9 mouse cellular contexts compared by ENCODE assay signal in the genomic region with DNA sequence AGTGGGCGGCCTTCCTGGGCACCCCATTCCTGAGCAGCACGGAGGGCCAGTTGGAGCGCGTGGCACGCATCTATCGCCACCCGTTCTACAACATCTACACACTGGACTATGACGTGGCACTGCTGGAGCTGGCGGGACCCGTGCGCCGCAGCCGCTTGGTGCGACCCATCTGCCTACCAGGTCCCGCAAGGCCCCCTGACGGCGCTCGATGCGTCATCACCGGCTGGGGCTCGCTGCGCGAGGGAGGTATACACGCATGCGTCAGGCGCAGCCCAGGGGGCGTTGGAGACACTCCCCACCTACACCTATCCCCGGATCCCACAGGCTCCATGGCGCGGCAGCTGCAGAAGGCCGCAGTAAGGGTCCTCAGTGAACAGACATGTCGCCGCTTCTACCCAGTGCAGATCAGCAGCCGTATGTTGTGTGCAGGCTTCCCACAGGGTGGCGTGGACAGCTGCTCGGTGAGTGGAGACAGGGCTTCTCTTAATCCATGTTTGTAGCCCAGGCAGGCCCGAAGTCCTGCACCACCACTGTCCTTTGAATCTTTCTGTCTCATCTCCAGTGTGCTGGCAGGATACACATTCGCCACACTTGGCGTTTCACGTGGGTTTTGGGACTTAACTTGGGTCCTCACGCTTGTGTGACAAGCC. TPM values are rescaled to one million over a fixed set of nuclear protein-coding genes. Genes with fewer than 3 reads are reported as not detected.
DNase-seq lines count a peak whose midpoint lies in the region; ATAC-seq and TF ChIP-seq lines count a peak whose summit lies in the region.
"Had no signal": no experiment of that assay in that cellular context is flagged by ENCODE, and none has a peak within 500 bp of the region (broad histone marks: within the 10 kb centered on the region; RNA-seq: fewer than 3 reads in every experiment).

No protein-coding gene starts in this region.

- DNase-seq in adrenal gland, postnatal 14 days = peak; percentile 57
- no peak for DNase-seq in adrenal gland, postnatal 4 days (ENCODE audit: low spot score in 2 of 2)
- peak; percentile 75 to 76 for DNase-seq in layer of hippocampus, adult 18-20 months (ENCODE audit: low spot score in 2 of 2)
- no peak for DNase-seq in thymus, postnatal 4 days
- DNase-seq in ovary, postnatal 10 days (ENCODE audit: low spot score) = no peak

- peaks cover 2% of the 10 kb centered on the region for H3K9me3 ChIP-seq in megakaryocyte, embryonic 14.5 days

- ATAC-seq in megakaryocyte, adult 5-6 weeks (ENCODE audit: poor library complexity, severe bottlenecking) = no peak

- peaks cover 39% of the 10 kb centered on the region for H3K4me1 ChIP-seq in megakaryocyte, embryonic 14.5 days
- H3K4me1 ChIP-seq in olfactory bulb, adult 2 months (ENCODE audit: control insufficient read depth, insufficient read depth, low read length) = peaks cover 29% of the 10 kb centered on the region

- peaks cover 48% of the 10 kb centered on the region for H3K36me3 ChIP-seq in megakaryocyte, embryonic 14.5 days (replicated peaks; ENCODE audit: low read length)

- peak overlapping the region; percentile 73 for H3K27ac ChIP-seq in olfactory bulb, adult 2 months (ENCODE audit: insufficient read depth, low read depth, low read length)

- WGBS in olfactory bulb, adult 2 months = 30% methylated on average over 41 of the region's 41 CpGs

- no peak for TF ChIP-seq CTCF in olfactory bulb, adult 2 months (IDR thresholded peaks at IDR 0.05; ENCODE audit: insufficient read depth, low read depth, low read length)

- 0 out of 2 replicates have a peak, but pooled peaks have one; percentile 13 for TF ChIP-seq POLR2A in olfactory bulb, adult 2 months (IDR thresholded peaks at IDR 0.05; ENCODE audit: insufficient read depth, low read depth, low read length)

- H3K27me3 ChIP-seq in megakaryocyte, embryonic 14.5 days (replicated peaks) = peaks cover 11% of the 10 kb centered on the region

- peak overlapping the region; percentile 23 for H3K4me3 ChIP-seq in megakaryocyte, embryonic 14.5 days (replicated peaks)
- H3K4me3 ChIP-seq in olfactory bulb, adult 2 months (ENCODE audit: insufficient read depth, low read depth, low read length) = peak overlapping the region; percentile 41
- H3K4me3 ChIP-seq: erythroblast, embryonic 14.5 days had no signal

RNA-seq across cellular contexts. Expression of gene Timm13, which starts 2.8 kb away (rescaled TPM):
- 252 and 257 TPM in 2 replicates for total RNA-seq in adrenal gland, postnatal 14 days (2021)
- total RNA-seq in adrenal gland, postnatal 4 days (2021) = 100 to 1,000 TPM; 162 to 179 TPM
- 88.8 and 345 TPM in 2 replicates for polyA plus RNA-seq in megakaryocyte, embryonic 14.5 days (2012; ENCODE audit: insufficient read depth, low replicate concordance)
- total RNA-seq in megakaryocyte, adult 5-6 weeks (2015) = 60.1 and 74.7 TPM in 2 replicates
- total RNA-seq in megakaryocyte, adult 5-6 weeks (2017) = 31.8 and 44.9 TPM in 2 replicates
- total RNA-seq in layer of hippocampus, adult 18-20 months (2021) = 100 to 1,000 TPM; 136 to 144 TPM
- not detected in 2 replicates for polyA plus RNA-seq in olfactory bulb, adult 2 months (2012; ENCODE audit: insufficient read depth, insufficient read length, low replicate concordance, missing spikeins)

RNA-seq across cellular contexts. Expression of gene Lmnb2, which starts 20.1 kb away (rescaled TPM):
- total RNA-seq in adrenal gland, postnatal 14 days (2021) = 14.9 and 15.8 TPM in 2 replicates
- total RNA-seq in adrenal gland, postnatal 4 days (2021) = 10 to 100 TPM; 18.5 to 23.1 TPM
- polyA plus RNA-seq in megakaryocyte, embryonic 14.5 days (2012; ENCODE audit: insufficient read depth, low replicate concordance) = 11.8 and 16.6 TPM in 2 replicates
- 7.7 and 9.5 TPM in 2 replicates for total RNA-seq in megakaryocyte, adult 5-6 weeks (2015)
- total RNA-seq in megakaryocyte, adult 5-6 weeks (2017) = 35.2 and 35.8 TPM in 2 replicates
- total RNA-seq in layer of hippocampus, adult 18-20 months (2021) = 10 to 100 TPM; 19.5 to 22.3 TPM
- not detected in 2 replicates for polyA plus RNA-seq in olfactory bulb, adult 2 months (2012; ENCODE audit: insufficient read depth, insufficient read length, low replicate concordance, missing spikeins)

RNA-seq across cellular contexts. Expression of gene Tmprss9, which starts 26.3 kb away (rescaled TPM):
- total RNA-seq in adrenal gland, postnatal 14 days (2021) = 0.11 TPM in 1 of 2 replicates, not detected in the other
- total RNA-seq in adrenal gland, postnatal 4 days (2021) = not detected
- 0.08 TPM in 1 of 2 replicates, not detected in the other for polyA plus RNA-seq in megakaryocyte, embryonic 14.5 days (2012; ENCODE audit: insufficient read depth, low replicate concordance)
- not detected in 2 replicates for total RNA-seq in megakaryocyte, adult 5-6 weeks (2015)
- not detected in 2 replicates for total RNA-seq in megakaryocyte, adult 5-6 weeks (2017)
- under 1 TPM; 0.40 to 0.56 TPM for total RNA-seq in layer of hippocampus, adult 18-20 months (2021)
- not detected in 2 replicates for polyA plus RNA-seq in olfactory bulb, adult 2 months (2012; ENCODE audit: insufficient read depth, insufficient read length, low replicate concordance, missing spikeins)

RNA-seq across cellular contexts. Expression of gene Gadd45b, which starts 31.9 kb away (rescaled TPM):
- 29.8 and 91.3 TPM in 2 replicates for total RNA-seq in adrenal gland, postnatal 14 days (2021)
- 10 to 100 TPM; 10.9 to 11.1 TPM for total RNA-seq in adrenal gland, postnatal 4 days (2021)
- polyA plus RNA-seq in megakaryocyte, embryonic 14.5 days (2012; ENCODE audit: insufficient read depth, low replicate concordance) = 29.3 and 96.0 TPM in 2 replicates
- total RNA-seq in megakaryocyte, adult 5-6 weeks (2015) = 11.0 and 12.9 TPM in 2 replicates
- 9.4 and 20.3 TPM in 2 replicates for total RNA-seq in megakaryocyte, adult 5-6 weeks (2017)
- 10 to 100 TPM; 24.9 to 28.1 TPM for total RNA-seq in layer of hippocampus, adult 18-20 months (2021)
- not detected in 2 replicates for polyA plus RNA-seq in olfactory bulb, adult 2 months (2012; ENCODE audit: insufficient read depth, insufficient read length, low replicate concordance, missing spikeins)

RNA-seq across cellular contexts. Expression of gene Sppl2b, which starts 42.9 kb away (rescaled TPM):
- total RNA-seq in adrenal gland, postnatal 14 days (2021) = 30.5 and 33.0 TPM in 2 replicates
- total RNA-seq in adrenal gland, postnatal 4 days (2021) = 10 to 100 TPM; 43.5 to 47.7 TPM
- polyA plus RNA-seq in megakaryocyte, embryonic 14.5 days (2012; ENCODE audit: insufficient read depth, low replicate concordance) = 33.4 and 118 TPM in 2 replicates
- total RNA-seq in megakaryocyte, adult 5-6 weeks (2015) = 10.1 and 10.4 TPM in 2 replicates
- 9.1 and 15.1 TPM in 2 replicates for total RNA-seq in megakaryocyte, adult 5-6 weeks (2017)
- 10 to 100 TPM; 46.4 to 55.6 TPM for total RNA-seq in layer of hippocampus, adult 18-20 months (2021)
- polyA plus RNA-seq in olfactory bulb, adult 2 months (2012; ENCODE audit: insufficient read depth, insufficient read length, low replicate concordance, missing spikeins) = not detected in 2 replicates

Comparison
In these comparisons a context has a peak if more than half of its experiments do, and no peak if none do; other contexts are left out.
1. DNase-seq: peak in adrenal gland, postnatal 14 days (single experiment) and layer of hippocampus, adult 18-20 months (2 of 2); none in adrenal gland, postnatal 4 days (0 of 2), thymus, postnatal 4 days (single experiment) and ovary, postnatal 10 days (single experiment).